Mouse (Mus musculus): Measurements from ENCODE around the gene Mak.

Mak gene

DNA sequence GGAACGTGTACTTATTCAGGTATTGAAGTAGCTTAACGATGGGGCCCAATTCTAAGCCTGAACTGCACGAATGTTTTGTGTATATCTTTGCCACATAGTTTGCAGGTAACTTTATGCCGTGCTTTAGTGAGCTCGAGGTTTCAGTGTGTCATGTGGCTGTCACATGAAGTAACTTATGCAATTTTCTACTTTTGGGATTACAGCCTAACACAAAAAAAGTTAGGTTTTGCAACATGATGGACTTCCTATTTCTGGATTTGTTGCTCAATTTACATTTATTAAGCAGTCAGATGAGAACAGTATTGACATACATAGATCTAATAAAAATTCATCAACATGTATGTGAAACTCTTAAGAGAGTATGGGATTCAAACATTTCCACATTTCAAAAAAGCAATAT, 5.7 kb downstream of the Mak start:
- no peak for DNase-seq (ENCODE audit: low spot score in 2 of 2)

DNA sequence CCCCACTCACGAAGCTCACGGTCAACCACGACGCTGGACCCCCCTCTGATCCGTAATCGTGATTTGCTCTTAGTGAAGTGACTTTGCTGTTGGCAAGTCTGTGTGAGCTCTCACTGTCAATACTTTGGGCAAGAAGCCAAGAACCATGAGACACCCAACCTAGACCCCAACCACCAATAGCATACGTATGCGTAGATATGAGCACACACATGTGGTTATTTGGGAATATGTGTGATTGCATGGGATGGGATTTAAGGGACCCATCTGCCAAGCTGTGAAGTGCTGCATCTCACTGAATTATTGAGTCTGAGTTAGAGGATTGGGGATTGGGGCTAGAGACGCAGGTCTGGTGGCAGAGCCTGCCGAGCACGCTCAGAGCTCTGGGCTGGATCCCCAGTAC, 7.9 kb downstream of the Mak start:
- DNase-seq (ENCODE audit: low spot score in 2 of 2): no peak

DNA sequence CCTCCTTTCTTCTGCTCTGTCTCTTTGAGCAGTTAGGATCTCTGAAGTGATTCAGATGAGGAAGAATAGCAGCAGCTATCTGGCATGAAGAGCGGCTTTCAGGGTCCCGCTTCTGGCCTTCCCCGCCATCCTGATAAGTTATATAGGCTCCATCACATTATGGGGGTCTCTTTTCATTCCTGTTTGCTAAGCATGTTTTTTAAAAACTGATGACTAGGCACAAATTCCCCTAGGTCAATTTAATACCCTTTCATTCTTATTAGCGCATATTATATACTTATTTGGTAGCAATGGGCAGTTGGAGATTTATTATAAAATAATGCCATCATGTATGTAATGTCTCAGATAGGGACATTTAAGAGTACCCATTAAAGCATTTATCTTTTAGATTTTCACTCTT, 11.9 kb downstream of the Mak start:
- no peak for DNase-seq (ENCODE audit: low spot score in 2 of 2)

DNA sequence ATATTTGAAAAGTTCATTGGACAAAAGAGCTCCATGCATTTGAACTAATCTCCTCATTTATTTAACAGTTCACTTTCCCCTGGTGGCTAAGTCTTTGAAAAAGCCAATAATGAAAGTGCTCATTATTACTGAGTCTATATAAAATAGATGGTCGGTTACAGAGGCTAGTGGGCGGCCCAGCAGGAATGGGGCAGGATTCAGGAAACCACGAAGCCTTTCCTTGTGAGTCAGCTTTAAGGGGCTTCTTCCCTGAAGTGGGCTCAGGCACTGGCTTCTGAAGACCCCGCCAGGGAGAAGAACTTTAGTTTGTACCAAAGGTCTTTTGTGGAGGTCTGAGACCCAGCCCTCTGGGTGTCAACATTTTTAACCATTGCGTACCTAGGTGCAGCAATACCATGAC, 27.5 kb downstream of the Mak start:
- no peak for DNase-seq (ENCODE audit: low spot score in 2 of 2)

DNA sequence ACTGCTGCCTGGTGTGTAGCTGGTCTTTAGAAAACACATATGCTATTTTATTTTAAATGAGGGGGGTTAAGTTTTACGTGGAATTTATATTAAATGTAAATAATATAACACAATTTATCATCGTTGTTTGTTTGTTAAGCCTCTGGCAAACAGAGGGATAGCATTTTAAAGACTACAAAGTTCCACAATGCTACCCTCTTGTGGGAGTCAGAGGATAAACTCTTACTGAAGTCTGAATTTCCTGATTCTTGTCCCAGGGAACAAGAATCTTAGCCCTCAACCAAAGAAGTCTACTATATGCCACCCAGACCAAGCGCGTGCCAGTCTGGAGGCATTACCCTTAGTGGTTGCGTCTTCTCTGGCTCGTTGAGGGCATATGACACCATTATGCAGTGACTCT, 32.2 kb downstream of the Mak start:
- no peak for DNase-seq (ENCODE audit: low spot score in 2 of 2)

DNA sequence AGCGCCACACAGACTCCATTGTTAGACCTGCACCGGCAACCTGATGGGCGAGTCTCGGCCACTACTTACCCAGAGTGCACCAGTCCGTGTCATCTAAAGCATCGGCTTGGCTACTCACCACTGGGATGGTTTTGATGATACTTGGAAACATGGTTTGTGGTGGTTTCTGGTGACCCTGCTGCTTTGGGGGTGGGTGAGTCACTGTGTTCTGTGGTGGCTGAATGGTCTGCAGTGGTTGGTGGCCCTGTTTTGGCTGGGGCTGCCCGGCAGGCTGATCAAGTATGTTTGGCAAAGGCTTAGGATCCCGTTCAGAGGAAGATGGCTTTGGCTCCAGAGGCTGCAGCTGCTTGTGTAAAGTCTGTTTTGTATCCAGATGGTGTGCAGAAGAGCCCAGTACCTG, 33.6 kb downstream of the Mak start:
- DNase-seq (ENCODE audit: low spot score in 2 of 2): no peak

DNA sequence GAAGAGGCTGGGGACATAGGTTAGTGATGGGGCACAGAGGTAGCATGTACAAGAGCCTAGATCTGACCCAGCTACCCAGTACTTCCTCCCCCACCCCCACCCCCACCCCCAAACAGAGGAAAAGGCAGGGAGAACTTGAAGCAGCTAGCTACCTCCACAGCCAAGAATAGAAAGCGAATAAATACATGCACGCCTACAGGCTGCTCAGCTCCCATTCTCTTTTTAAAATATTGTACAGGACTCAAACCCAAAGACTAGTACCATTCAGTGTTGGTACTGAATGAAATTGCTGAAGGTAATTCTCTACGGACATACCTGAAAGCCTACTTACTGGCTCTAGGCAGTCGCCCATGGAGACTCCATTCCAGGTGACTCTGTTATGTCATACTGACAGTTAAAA, 37.0 kb downstream of the Mak start:
- DNase-seq (ENCODE audit: low spot score in 2 of 2): no peak

DNA sequence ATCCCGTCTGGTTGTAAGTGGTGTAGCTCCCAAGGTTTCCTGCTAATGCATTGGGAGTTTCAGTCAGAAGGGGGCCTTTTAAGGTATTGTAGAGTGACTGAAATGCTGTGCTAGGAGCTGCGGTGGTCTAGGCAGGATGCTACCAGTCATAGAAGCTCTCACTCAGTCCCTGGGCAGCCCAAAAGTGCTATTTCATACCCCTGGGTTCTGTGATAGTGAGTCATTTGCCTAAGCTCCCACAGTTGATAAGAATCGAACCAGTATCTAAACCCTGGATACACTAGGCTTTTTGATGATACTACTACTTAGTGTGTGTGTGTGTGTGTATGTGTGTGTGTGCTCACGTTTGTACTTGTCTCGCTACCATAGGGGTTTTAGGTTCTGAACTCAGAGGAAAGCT, 49.4 kb downstream of the Mak start:
- no peak for DNase-seq (ENCODE audit: low spot score in 2 of 2)

DNA sequence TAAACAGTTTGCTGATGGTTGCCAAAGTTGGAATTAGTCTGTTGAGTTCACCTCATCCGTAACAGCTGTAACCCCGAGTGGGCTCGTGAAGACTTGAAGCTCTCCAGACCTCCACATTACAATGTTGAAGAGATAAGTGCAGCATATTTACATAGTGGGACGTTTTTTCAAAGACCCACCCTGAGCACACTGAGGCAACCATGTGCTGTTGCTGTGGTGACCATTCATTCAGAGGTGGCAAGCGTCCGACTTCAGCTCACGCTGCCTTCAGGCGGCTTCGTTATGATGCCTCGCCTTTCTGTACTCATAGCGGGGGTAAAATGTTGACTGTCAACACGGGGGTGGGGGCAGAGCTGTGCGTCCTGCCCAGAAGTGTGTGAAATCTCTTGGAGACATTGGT, 57.4 kb downstream of the Mak start:
- DNase-seq (ENCODE audit: low spot score in 2 of 2): no peak

DNA sequence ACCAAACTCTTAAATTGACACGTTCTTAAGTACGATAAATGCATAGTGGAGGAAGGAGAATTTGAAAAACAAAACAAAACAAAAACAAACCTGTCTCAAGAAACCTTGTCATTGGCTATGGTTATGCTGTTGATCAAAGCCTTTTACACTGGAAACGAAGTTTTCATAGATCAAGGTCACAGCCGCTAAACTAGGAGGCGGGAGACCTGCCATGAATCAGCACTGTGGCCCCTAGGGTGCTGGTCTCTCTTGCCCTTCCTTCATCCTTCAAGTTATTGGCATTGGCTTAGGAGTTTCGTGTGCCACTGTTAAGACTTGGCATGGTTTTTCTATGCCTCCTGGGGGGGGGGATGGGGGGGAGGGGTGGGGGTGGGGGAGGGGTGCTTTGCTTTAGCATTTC, 57.9 kb downstream of the Mak start:
- DNase-seq (ENCODE audit: low spot score in 2 of 2): no peak

DNA sequence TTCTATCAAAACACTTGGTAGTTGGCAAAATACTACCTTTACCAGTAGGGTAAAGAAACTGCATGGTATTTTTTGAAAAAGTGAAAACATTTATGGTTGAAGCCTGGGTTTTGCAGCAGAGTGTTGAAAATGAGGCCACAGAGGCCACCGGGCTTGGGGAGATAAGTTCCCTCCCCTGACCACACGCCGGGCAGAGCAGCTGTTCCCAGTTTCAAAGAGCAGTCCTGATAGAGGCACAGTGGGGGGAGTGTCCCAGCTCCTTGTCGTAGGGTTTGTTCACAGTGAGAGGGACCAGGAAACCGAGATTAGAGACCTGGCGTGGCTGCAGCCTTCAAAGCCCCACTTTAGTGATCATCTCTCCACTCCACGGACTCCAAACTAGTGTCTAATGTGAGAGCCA, 59.0 kb downstream of the Mak start:
- no peak for DNase-seq (ENCODE audit: low spot score in 2 of 2)

DNA sequence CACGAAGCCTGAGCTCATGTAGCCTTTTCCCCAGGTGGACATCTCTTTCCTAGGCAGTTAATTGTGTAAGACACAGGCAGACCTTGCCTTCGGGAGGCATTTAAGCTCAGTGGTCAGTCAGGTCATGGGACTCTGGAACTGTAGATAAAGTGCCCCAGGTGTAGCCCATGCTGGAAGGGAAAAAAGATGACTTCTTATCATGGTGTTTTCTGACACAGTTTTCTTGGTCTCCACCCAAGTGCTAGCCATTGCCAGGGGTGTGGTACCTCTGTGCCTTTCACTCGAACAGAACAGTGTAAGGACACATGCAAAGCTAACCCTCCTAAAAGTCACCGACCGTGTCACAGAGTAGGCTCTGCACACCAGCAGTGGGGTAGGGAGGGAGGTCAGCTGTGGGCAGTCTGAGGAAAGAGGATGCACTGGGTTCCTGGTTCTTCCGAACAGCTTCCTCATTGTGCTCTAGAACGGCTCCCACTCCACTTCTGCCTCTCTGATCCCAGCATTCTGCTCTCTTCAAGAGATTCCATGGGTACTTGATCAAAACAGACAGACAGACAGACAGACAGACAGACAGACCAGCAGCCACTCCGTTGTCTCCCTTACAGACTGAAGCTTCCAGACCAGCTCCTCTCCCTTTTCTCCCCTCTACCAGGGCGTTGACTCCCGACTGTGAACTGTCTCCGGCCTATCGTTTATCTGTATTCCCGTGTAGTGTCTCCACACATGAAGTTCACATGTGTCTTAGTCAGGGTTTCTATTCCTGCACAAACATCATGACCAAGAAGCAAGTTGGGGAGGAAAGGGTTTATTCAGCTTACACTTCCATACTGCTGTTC, 60.5 kb downstream of the Mak start:
- DNase-seq (ENCODE audit: low spot score in 2 of 2): no peak

DNA sequence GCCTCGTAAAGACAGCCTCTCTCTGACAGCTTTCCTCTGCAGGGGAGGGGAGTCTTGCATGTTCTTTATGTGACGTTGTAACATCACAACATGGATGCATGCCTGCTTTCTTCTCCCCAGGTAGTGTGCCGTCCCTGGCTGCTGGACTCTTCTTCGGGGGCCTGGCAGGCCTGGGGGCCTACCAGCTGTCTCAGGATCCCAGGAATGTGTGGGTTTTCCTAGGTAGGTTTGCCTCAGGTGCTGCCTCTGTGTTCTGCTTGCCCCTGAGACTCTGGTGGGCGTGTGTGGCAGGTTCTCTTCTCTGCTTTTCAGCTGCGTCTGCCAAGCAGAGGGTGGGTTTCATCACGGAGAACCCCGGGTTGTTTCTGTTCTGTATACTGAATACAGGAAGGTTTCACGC, 61.3 kb downstream of the Mak start:
- DNase-seq (ENCODE audit: low spot score in 2 of 2): no peak

DNA sequence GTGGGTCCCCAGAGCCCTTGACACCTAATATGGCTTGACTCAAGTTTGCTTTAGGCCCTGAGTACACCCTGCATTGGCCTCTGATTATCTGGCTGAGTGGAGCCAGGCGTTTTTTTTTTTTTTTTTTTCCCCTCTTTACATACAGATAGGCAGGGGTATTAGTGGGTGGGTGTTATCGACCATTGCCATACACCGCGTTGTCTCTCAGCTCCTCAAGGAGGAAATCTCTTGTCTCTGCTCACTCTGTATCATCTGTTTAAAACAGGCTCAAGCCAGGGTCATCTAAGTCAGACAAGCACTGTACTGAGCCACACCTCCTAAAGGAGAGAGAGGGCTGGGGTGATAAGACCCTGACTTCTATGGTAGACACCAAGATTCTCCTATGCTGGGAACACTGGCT, 61.7 kb downstream of the Mak start:
- no peak for DNase-seq (ENCODE audit: low spot score in 2 of 2)

DNA sequence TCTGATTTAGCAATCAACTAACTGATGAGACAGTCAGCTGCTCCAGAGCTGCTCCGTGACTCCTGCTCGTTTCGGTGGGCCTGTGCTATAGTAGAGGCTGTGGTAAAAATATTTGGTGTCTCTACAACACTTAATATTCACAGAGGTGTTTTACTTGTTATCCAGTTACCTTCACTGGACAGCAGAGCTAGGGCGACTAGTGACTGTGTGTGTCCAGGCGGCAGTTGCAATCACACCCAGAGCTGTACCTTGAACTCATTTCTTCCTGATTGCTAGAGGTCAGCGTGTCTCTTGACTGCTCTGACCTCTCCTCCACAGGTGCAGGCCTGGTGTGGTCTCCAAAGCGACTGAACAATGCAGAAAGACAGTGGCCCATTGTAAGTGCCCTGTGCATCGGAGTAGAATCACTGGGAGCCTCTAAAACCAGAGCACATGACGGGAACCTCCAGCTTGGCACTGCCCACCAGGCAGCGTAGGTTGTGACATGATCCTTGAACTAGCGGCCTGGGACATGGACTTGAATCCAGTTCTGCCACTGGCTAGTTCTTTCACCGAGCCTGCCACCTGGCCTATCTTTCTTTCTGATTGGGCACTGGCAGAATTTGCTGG, 62.6 kb downstream of the Mak start:
- DNase-seq (ENCODE audit: low spot score in 2 of 2): peak in 1 of 2 experiments; percentile 29

DNA sequence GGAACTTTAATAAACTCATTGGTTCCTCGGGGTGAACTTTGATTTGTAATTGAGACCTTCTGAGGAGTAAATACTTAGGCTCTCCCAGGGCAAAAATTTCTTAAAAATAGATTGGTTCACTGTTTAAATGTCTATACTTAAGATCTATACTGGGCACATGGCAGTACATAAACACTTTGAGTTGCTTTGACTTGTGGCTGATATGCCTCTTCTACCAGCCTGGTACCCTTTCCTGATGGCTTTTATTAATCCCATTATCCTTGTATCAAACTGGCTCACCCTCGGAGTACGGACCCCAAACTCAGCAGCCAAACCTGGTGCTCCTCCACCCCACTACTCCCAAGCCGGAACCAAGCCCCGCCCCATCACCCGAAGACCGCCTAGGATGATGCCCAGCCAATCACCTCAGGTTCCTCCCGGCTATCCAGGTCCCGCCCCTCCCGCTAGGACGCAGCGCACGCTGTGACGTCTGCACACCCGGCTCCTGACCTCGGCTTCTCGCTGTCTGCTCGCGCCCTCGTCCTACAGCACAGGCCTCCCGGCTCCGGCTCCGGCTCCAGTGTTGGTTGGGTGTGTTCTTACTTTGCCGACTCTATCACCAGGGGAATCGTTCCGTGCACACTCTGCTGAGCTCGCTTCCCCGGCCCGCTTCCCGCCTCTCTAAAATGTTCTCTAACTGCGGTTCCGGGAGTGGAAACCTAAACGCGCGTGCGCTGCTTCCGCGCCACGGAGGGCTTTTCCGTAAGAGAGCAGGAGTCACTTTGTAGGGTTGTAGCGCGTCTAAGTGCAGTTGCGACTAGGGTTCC, 63.5 kb downstream of the Mak start, which contains the start of gene Tmem14c:
Gene Tmem14c, plus strand, starts transcription at position 464 of the 806 bp plus-strand sequence.
- DNase-seq (ENCODE audit: low spot score in 2 of 2): peak; percentile 96

DNA sequence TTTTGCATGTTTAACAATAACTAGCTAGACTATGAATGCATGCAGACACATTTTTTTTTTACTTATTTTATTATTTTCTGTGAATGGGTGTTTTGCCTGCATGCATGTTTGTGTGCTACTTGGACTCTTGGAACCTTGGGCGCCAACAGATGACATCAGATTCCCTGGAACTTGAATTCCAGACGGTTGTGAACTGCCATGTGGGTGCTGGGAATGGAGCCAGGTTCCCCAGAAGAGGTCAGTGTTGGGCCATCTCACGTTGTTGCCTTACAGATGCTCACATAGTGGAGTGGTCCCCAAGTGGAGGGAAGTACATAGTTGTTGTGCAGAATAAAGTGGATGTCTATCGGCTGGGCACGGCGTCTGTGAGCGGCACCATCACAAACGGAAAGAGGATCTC, 70.6 kb downstream of the Mak start:
- DNase-seq (ENCODE audit: low spot score in 2 of 2): no peak

DNA sequence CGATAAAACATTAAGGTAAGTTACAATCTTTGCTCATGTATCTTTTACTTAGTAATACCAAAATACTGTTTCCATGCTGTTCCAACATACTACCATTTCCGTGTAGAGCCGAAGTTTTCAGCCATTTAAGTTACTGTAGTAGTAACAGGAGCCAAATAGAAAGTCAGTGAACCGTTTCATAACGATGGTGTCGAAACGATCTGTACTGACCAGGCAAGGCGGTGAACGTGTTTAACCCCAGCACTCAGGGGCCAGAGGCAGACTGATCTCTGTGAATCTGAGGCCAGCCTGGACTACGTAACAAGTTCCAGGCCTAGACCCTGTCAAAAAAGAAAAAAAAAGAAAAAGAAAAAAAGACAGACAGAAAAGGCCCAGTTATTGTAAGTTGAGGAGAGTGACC, 71.2 kb downstream of the Mak start:
- no peak for DNase-seq (ENCODE audit: low spot score in 2 of 2)

DNA sequence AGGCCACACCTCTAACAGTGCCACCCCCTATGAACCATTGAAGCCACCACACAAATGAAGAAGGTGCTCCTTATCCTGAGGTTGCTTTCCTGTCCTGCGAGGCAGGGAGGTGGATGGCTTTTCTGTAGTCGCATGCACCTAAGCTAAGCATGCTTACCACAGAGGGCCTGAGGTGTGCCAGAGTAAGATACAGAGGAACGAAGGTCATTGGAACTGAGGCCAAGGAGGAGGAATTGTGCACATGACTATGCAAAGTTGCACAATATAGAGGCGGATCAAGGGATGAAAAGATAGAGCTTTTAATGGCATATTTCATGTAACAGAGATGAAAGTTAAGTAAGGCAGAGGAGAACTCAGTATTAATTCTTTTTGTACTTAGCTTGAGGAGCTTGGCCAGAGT, 73.3 kb downstream of the Mak start:
- DNase-seq (ENCODE audit: low spot score in 2 of 2): no peak

DNA sequence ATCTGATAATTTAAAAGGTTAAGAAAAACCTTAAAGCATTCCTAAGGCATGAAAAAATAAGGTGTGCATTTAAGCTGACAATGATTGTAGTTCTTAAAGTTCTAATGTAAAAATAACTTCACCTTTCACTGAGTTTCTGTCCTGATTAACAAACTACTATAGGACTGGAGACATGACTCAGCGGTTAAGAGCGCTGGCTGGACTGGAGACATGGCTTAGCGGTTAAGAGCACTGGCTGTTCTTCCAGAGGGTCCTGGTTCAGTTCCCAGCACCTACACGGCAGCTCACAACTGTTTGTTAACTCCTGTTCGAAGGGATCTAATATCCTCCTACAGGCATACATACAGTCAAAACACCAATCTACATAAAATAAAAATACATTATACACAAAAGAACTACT, 77.5 kb downstream of the Mak start:
- DNase-seq (ENCODE audit: low spot score in 2 of 2): no peak

DNA sequence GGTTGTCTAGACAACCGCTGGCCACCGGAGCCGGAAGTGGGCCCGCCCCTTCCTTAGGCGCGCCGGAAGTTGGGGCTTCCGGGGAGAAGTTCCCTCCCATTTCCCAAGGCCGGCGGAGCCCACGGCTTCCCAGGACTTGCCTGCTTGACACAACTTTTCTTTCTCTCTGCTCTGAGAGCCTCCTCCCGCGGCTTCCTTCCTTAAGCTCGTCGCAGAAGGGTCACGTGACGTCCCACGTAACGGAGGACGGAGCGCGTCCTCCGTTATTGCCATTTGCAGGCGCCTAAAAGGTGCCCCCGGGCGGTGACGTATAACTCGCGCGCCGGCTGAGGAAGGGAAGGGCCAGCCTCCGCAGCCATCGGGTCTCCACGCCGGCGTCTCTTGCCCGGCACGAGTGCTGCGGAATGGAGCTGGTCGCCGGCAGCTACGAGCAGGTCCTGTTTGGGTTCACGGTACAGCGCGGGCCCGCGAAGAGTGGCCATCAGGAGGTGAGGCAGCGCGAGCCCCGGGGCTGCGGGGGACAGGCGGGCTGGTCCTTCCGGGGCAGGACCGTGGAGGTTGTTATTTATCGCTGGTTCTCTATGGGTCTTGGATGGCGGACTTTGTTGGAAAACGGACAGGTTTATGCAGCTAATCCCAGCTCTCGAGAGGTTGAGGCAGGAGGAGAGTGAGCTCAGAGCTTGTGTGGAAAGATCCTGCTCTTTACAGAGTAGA, 78.4 kb downstream of the Mak start, which contains the start of gene Pak1ip1:
Gene Pak1ip1, plus strand, starts transcription at position 98 of the 714 bp plus-strand sequence.
- peak; percentile 94 for DNase-seq (ENCODE audit: low spot score in 2 of 2)

Data from right cerebral cortex, postnatal 10 days (tissue).